Mouse (Mus musculus): Measurements from ENCODE around the gene Pitpnc1.

DNA sequence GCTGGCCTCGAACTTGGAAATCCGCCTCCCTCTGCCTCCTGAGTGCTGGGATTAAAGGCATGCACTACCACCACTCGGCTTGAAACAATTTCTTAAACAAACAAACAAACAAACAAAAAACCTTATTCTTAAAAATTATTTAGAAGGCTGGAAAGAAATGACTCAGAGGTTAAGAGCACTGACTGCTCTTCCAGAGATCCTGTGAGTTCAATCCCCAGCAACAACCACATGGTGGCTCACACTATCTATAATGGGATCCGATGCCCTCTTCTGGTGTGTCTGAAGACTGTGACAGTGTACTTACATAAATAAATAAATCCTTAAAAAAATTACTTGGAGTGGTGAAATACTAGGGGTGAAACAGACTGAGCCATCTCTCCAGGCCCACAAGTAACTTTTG, 309.3 kb downstream of the Pitpnc1 start:
- no peak for TF ChIP-seq POLR2A (IDR thresholded peaks at IDR 0.05; ENCODE audit: insufficient read length, low read depth)
- no peak for TF ChIP-seq POLR2AphosphoS2 (IDR thresholded peaks at IDR 0.05; ENCODE audit: insufficient read length, low read depth)
